Mouse (Mus musculus): ENCODE measurements around the gene Blm.

- TF ChIP-seq CTCF (IDR thresholded peaks at IDR 0.05; ENCODE audit: borderline replicate concordance, control insufficient read depth, extremely low read depth, insufficient read depth, low read length, poor library complexity) (no peak), POLR2A (IDR thresholded peaks at IDR 0.05; ENCODE audit: control insufficient read depth, extremely low read depth, insufficient read depth, low read length, poor library complexity) (no peak)
Observed at GRCm38 (mm10) chr7:80530646-80531045, 4.3 kb downstream of the Blm start.
